Mouse (Mus musculus) limb, embryonic 14.5 days (tissue): ENCODE data around the gene Mplkip. TPM values are rescaled to one million over a fixed set of nuclear protein-coding genes. Genes with fewer than 3 reads are reported as not detected.

Source experiments
- ATAC-seq: fragments of 200-750 bp; cut with Nextera tagmentation; 2 replicates; pipeline ENCODE4 v1.8.0; 2017; ENCODE audit warnings: low read depth, moderate number of reproducible peaks, moderate TSS enrichment; ENCODE audit not compliant: low FRiP score
- DNase-seq: peaks from one replicate; pipeline ENCODE4 v3.0.0-alpha.2; 2015; ENCODE audit warnings: low spot score
- H3K27ac ChIP-seq: fragments of 300-500 bp; sonication (generic); replicated peaks from 2 replicates; pipeline ENCODE4 v1.5.1; 2014; ENCODE audit warnings: low read depth, mild to moderate bottlenecking, low read length, moderate library complexity, mixed read lengths
- H3K27me3 ChIP-seq: fragments of 300-500 bp; sonication (generic); 2 replicates; pipeline ENCODE4 v1.6.1; 2014; ENCODE audit warnings: low read length, mixed read lengths; ENCODE audit not compliant: control insufficient read depth, insufficient read depth
- H3K36me3 ChIP-seq: fragments of 300-500 bp; sonication (generic); 2 replicates; pipeline ENCODE4 v1.6.1; 2014; ENCODE audit warnings: mild to moderate bottlenecking, low read length, moderate library complexity, mixed read lengths; ENCODE audit not compliant: control insufficient read depth, insufficient read depth
- H3K4me1 ChIP-seq: fragments of 300-500 bp; sonication (generic); 2 replicates; pipeline ENCODE4 v1.6.1; 2014; ENCODE audit warnings: antibody characterized with exemption, low read length, mixed read lengths; ENCODE audit not compliant: control insufficient read depth, insufficient read depth
- H3K4me2 ChIP-seq: fragments of 300-500 bp; sonication (generic); replicated peaks from 2 replicates; pipeline ENCODE4 v1.6.1; 2014; ENCODE audit warnings: low read depth, mild to moderate bottlenecking, low read length, moderate library complexity; ENCODE audit not compliant: severe bottlenecking
- H3K4me3 ChIP-seq: fragments of 300-500 bp; sonication (generic); replicated peaks from 2 replicates; pipeline ENCODE4 v1.5.1; 2014; ENCODE audit warnings: low read length
- H3K9ac ChIP-seq: fragments of 300-500 bp; sonication (generic); 2 replicates; pipeline ENCODE4 v1.6.1; 2014; ENCODE audit warnings: mild to moderate bottlenecking, low read depth, low read length, moderate library complexity; ENCODE audit not compliant: severe bottlenecking
- H3K9me3 ChIP-seq: fragments of 300-500 bp; sonication (generic); 2 replicates; pipeline ENCODE4 v1.6.1; 2016; ENCODE audit warnings: low read length; ENCODE audit not compliant: control insufficient read depth
- POLR2A ChIP-seq: fragments of 200-500 bp; IDR thresholded peaks from 2 replicates; pipeline ENCODE4 v1.8.0; 2012; ENCODE audit warnings: inconsistent platforms, mild to moderate bottlenecking, moderate library complexity, borderline replicate concordance; ENCODE audit not compliant: insufficient read depth, insufficient read length; ENCODE audit errors: extremely low read depth
- WGBS: fragments of 180-500 bp; shearing (Covaris S2); extraction: QIAGEN DNeasy Blood & Tissue Kit; methylation state at CpG from one replicate; pipeline ENCODE4 v1.1.7; 2014; 5-methylcytosine and 5-hydroxymethylcytosine counted together
- polyA plus RNA-seq, 2 experiments: library from polyadenylated mRNA; depleted of rRNA in 1 of 2; stranded (reverse) in 1 of 2; unstranded in 1 of 2; fragments of >200 nt; fragmentation: Nextera tagmentation in 1 of 2; extraction: Ambion mirVana in 1 of 2; gene quantifications; 2 replicates each; pipeline versions ENCODE4 v1.2.1 to v1.2.3; 2012 to 2014

Gene Mplkip
- polyA plus RNA-seq (2012; rRNA removed) (18.4 and 18.6 TPM in 2 replicates), polyA plus RNA-seq (2014; fragmentation: Nextera tagmentation; extraction: Ambion mirVana) (49.3 and 56.4 TPM in 2 replicates)

DNA sequence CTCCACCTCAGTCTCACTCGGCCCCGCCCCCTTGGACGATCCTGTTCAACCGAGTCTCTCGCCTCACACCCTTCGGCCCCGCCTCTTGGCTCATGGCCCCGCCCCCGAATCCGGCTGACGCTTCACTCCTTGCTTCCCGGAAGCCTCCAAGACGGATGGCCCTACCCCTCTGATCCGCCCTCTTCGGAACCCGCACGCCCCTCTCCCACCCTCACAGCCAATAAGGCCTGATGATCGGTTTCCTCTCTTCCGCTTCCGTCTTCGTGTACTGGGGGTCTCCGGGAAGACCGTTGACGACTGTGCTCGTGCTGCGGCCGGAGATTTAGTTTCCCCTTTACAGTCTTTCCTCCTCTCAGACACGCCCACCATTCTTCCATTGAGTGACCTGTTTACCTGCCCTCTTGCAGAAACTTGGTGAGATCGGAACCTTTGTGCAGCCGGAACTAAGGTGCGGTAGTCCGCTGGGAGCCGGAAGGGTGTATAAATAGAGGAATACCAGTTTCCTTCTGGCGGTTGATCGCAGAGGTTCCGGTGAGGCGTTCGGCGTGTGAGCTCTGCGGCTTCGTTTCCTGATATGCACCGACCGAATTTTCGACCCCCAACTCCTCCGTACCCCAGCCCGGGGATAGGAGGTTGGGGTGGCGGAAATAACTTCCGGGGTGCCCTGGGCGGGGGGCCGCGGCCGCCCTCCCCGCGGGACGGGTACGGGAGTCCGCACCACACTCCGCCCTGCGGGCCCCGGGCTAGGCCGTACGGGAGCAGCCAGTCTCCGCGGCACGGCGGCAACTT lies at the start of gene Mplkip, which contains the start of gene Sugct:
Mplkip (plus strand) TSS at position 282 of the 789 bp plus-strand sequence.
Sugct (minus strand) TSS at position 643 of the 789 bp plus-strand sequence.
- Histone ChIP-seq H3K4me2 (peak within 1 kb of the TSS; percentile 75), H3K27ac (peak within 1 kb of the TSS; percentile 93), H3K4me3 (peak within 1 kb of the TSS; percentile 70), H3K9ac (peak within 1 kb of the TSS; percentile 91), H3K9me3 (no peaks in the 10 kb centered on the region), H3K4me1 (0 out of 2 replicates have a peak, but pooled peaks cover 6% of the 10 kb centered on the region), H3K36me3 (no peaks in the 10 kb centered on the region), H3K27me3 (no peaks in the 10 kb centered on the region)
- ATAC-seq (peak; percentile 99), DNase-seq (peak; percentile 100)
- under 1% methylated on average over 64 of the region's 66 CpGs for WGBS
- TF ChIP-seq POLR2A, result peak; percentile 78; the same call in 1 of the 2 replicates

GRCm38 (mm10) chr13:17667380-17667779 lies 27.6 kb upstream of the Mplkip start:
- no peak for TF ChIP-seq POLR2A
- 76% methylated on average over 1 of the region's 1 CpGs for WGBS

GRCm38 (mm10) chr13:17671122-17671521 lies 23.9 kb upstream of the Mplkip start:
- no peak for TF ChIP-seq POLR2A
- H3K4me2 ChIP-seq, result no peak overlapping the region
- H3K27ac ChIP-seq, result no peak overlapping the region
- H3K4me1 ChIP-seq, result no peaks in the 10 kb centered on the region
- no peak overlapping the region for H3K9ac ChIP-seq
- H3K4me3 ChIP-seq, result no peak overlapping the region
- no peaks in the 10 kb centered on the region for H3K9me3 ChIP-seq
- no peaks in the 10 kb centered on the region for H3K27me3 ChIP-seq
- DNase-seq (no peak), ATAC-seq (no peak)
- WGBS, result 72% methylated on average over 1 of the region's 1 CpGs
- H3K36me3 ChIP-seq, result no peaks in the 10 kb centered on the region

More at GRCm38 (mm10) chr13:17667380-17667779, 27.6 kb upstream of the Mplkip start:
- no peak overlapping the region for H3K27ac ChIP-seq
- H3K9me3 ChIP-seq, result no peaks in the 10 kb centered on the region
- ATAC-seq, result no peak
- H3K4me3 ChIP-seq, result no peak overlapping the region
- no peaks in the 10 kb centered on the region for H3K4me1 ChIP-seq
- no peak for DNase-seq
- no peak overlapping the region for H3K9ac ChIP-seq
- H3K27me3 ChIP-seq, result no peaks in the 10 kb centered on the region
- H3K4me2 ChIP-seq, result no peak overlapping the region
- no peaks in the 10 kb centered on the region for H3K36me3 ChIP-seq

GRCm38 (mm10) chr13:17689461-17689860 lies 5.5 kb upstream of the Mplkip start:
- ATAC-seq, result no peak
- Histone ChIP-seq H3K27me3 (no peaks in the 10 kb centered on the region), H3K27ac (no peak overlapping the region)

DNA sequence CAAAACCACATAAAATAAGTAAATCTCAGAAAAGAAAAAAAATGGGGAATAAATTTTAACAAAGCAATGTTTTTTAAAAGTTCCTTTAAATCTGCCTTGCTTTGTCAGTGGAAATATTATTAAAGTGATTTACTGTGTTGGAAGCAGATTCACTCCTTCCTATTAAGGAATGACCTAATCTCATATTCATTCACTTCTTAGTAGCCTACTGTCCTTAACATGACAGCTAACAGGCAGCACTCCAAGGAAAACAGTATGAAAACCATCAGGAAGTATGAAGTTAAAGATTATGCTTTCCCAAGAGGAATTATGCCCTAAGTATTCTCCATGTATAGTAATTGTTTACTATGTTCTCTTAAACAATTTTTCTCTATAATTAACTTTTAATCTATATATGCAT lies 4.3 kb upstream of the Mplkip start:
- no peak overlapping the region for H3K4me2 ChIP-seq
- DNase-seq, result no peak

More at GRCm38 (mm10) chr13:17689461-17689860, 5.5 kb upstream of the Mplkip start:
- Histone ChIP-seq H3K9ac (no peak overlapping the region), H3K4me3 (no peak overlapping the region), H3K36me3 (no peaks in the 10 kb centered on the region), H3K4me2 (no peak overlapping the region), H3K4me1 (0 out of 2 replicates have a peak, but pooled peaks cover 2% of the 10 kb centered on the region), H3K9me3 (no peaks in the 10 kb centered on the region)
- TF ChIP-seq POLR2A, result no peak
- DNase-seq, result no peak

More for the DNA sequence above, 4.3 kb upstream of the Mplkip start:
- H3K4me3 ChIP-seq, result no peak overlapping the region
- H3K36me3 ChIP-seq, result no peaks in the 10 kb centered on the region
- H3K9me3 ChIP-seq, result no peaks in the 10 kb centered on the region
- H3K27ac ChIP-seq, result no peak overlapping the region
- H3K4me1 ChIP-seq, result 0 out of 2 replicates have a peak, but pooled peaks cover 2% of the 10 kb centered on the region
- H3K9ac ChIP-seq, result no peak overlapping the region
- H3K27me3 ChIP-seq, result no peaks in the 10 kb centered on the region
- TF ChIP-seq POLR2A, result no peak
- no peak for ATAC-seq
